Comparison of ENCODE assay signal across 23 mouse cellular contexts in the genomic region with DNA sequence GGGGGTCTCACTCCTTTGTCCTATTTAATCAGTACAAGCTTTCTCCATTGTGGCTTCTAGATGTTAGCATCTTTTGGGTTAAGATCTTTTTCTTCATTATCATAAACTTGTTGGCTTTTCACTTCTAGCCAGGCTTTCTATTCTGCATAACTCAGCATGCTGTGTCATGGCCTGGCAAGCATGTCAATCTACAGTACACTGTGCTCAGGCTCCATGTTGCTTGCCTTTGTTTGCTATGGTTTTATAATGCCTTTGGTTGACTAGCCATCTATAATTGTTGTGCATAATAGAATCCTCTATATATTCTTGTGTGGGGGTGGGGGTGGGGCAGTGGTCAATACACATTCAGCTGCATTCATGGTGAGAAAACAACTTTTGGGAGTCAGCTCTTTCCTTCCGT. TPM values are rescaled to one million over a fixed set of nuclear protein-coding genes. Genes with fewer than 3 reads are reported as not detected.
DNase-seq lines count a peak whose midpoint lies in the region; ATAC-seq lines count a peak whose summit lies in the region.
"Had no signal": no experiment of that assay in that cellular context is flagged by ENCODE, and none has a peak within 500 bp of the region (broad histone marks: within the 10 kb centered on the region; RNA-seq: fewer than 3 reads in every experiment).

No protein-coding gene starts in this region.

- 71% methylated on average over 1 of the region's 1 CpGs for WGBS in hindbrain, embryonic 11.5 days
- 55% methylated on average over 1 of the region's 1 CpGs for WGBS in hindbrain, embryonic 14.5 days
- WGBS in midbrain, embryonic 11.5 days = 52% methylated on average over 1 of the region's 1 CpGs
- 80% methylated on average over 1 of the region's 1 CpGs for WGBS in midbrain, embryonic 10.5 days
- WGBS in hindbrain, embryonic 12.5 days = 45% methylated on average over 1 of the region's 1 CpGs
- WGBS in hindbrain, embryonic 13.5 days = 52% methylated on average over 1 of the region's 1 CpGs
- WGBS in heart, embryonic 10.5 days = 83% methylated on average over 1 of the region's 1 CpGs

- no peak overlapping the region for H3K4me2 ChIP-seq in hindbrain, embryonic 11.5 days (replicated peaks; ENCODE audit: low read depth, low read length)
- H3K4me2 ChIP-seq in hindbrain, embryonic 14.5 days (replicated peaks) = no peak overlapping the region
- H3K4me2 ChIP-seq in midbrain, embryonic 11.5 days = no peak overlapping the region
- no peak overlapping the region for H3K4me2 ChIP-seq in hindbrain, embryonic 12.5 days (replicated peaks)
- no peak overlapping the region for H3K4me2 ChIP-seq in hindbrain, embryonic 13.5 days
- H3K4me2 ChIP-seq: embryonic facial prominence, embryonic 13.5 days; embryonic facial prominence, embryonic 15.5 days; forebrain, embryonic 12.5 days had no signal

- peak; percentile 75 for ATAC-seq in hindbrain, embryonic 11.5 days (ENCODE audit: low FRiP score)
- no peak for ATAC-seq in hindbrain, embryonic 14.5 days (ENCODE audit: low FRiP score)
- peak; percentile 71 for ATAC-seq in midbrain, embryonic 11.5 days (ENCODE audit: low FRiP score)
- ATAC-seq in hindbrain, embryonic 12.5 days (ENCODE audit: low FRiP score) = peak; percentile 65; the same call in 1 of the 2 replicates
- peak; percentile 40; the same call in 1 of the 2 replicates for ATAC-seq in hindbrain, embryonic 13.5 days (ENCODE audit: low FRiP score)
- ATAC-seq: forebrain, embryonic 14.5 days; forebrain, embryonic 16.5 days had no signal

- no peak for DNase-seq in hindbrain, embryonic 11.5 days (ENCODE audit: low spot score)
- DNase-seq in hindbrain, embryonic 14.5 days (ENCODE audit: low spot score) = no peak
- no peak for DNase-seq in midbrain, embryonic 11.5 days (ENCODE audit: low spot score, missing footprints)
- no peak for DNase-seq in midbrain, embryonic 10.5 days (ENCODE audit: low spot score)
- no peak for DNase-seq in heart, embryonic 10.5 days (ENCODE audit: low spot score)
- DNase-seq in embryo, embryonic 11 days = no peak
- DNase-seq: adrenal gland, adult 2 months; adrenal gland, postnatal 10 days; adrenal gland, postnatal 25 days; cerebellum, adult 11-12 months; cerebellum, adult 2 months; cerebellum, adult 9-10 months; cerebellum, postnatal 10 days; cerebellum, postnatal 25 days had no signal

- H3K9me3 ChIP-seq in hindbrain, embryonic 11.5 days (ENCODE audit: control insufficient read depth, low read length) = no peaks in the 10 kb centered on the region
- H3K9me3 ChIP-seq in hindbrain, embryonic 14.5 days (ENCODE audit: control insufficient read depth, low read length) = no peaks in the 10 kb centered on the region
- H3K9me3 ChIP-seq in midbrain, embryonic 11.5 days (ENCODE audit: control insufficient read depth, low read length) = no peaks in the 10 kb centered on the region
- H3K9me3 ChIP-seq in midbrain, embryonic 10.5 days (replicated peaks) = no peaks in the 10 kb centered on the region
- no peaks in the 10 kb centered on the region for H3K9me3 ChIP-seq in hindbrain, embryonic 12.5 days (replicated peaks)
- H3K9me3 ChIP-seq in hindbrain, embryonic 13.5 days = no peaks in the 10 kb centered on the region
- no peaks in the 10 kb centered on the region for H3K9me3 ChIP-seq in heart, embryonic 10.5 days
- H3K9me3 ChIP-seq: embryonic facial prominence, embryonic 13.5 days; embryonic facial prominence, embryonic 15.5 days; forebrain, embryonic 10.5 days; forebrain, embryonic 12.5 days had no signal

- no peaks in the 10 kb centered on the region for H3K27me3 ChIP-seq in hindbrain, embryonic 11.5 days (ENCODE audit: control insufficient read depth, insufficient read depth, low read length)
- H3K27me3 ChIP-seq in hindbrain, embryonic 14.5 days (ENCODE audit: control insufficient read depth, insufficient read depth, low read length) = no peaks in the 10 kb centered on the region; the same call in 1 of the 2 replicates
- peaks cover 62% of the 10 kb centered on the region for H3K27me3 ChIP-seq in midbrain, embryonic 11.5 days (ENCODE audit: control insufficient read depth, insufficient read depth, low read length)
- peaks cover 100% of the 10 kb centered on the region for H3K27me3 ChIP-seq in midbrain, embryonic 10.5 days (ENCODE audit: low read depth, poor library complexity, severe bottlenecking)
- H3K27me3 ChIP-seq in hindbrain, embryonic 12.5 days = no peaks in the 10 kb centered on the region
- H3K27me3 ChIP-seq in hindbrain, embryonic 13.5 days = no peaks in the 10 kb centered on the region
- H3K27me3 ChIP-seq in heart, embryonic 10.5 days (ENCODE audit: insufficient read depth, poor library complexity, severe bottlenecking) = no peaks in the 10 kb centered on the region
- H3K27me3 ChIP-seq: embryonic facial prominence, embryonic 13.5 days; embryonic facial prominence, embryonic 15.5 days; forebrain, embryonic 12.5 days had no signal

- no peak overlapping the region for H3K4me3 ChIP-seq in hindbrain, embryonic 11.5 days (ENCODE audit: low read depth, low read length)
- H3K4me3 ChIP-seq in hindbrain, embryonic 14.5 days (replicated peaks; ENCODE audit: low read length) = no peak overlapping the region
- H3K4me3 ChIP-seq in midbrain, embryonic 11.5 days (ENCODE audit: low read depth, low read length) = no peak overlapping the region
- H3K4me3 ChIP-seq in midbrain, embryonic 10.5 days = no peak overlapping the region
- no peak overlapping the region for H3K4me3 ChIP-seq in hindbrain, embryonic 12.5 days
- H3K4me3 ChIP-seq in hindbrain, embryonic 13.5 days = no peak overlapping the region
- no peak overlapping the region for H3K4me3 ChIP-seq in heart, embryonic 10.5 days
- H3K4me3 ChIP-seq: embryonic facial prominence, embryonic 13.5 days; embryonic facial prominence, embryonic 15.5 days; erythroblast, embryonic 14.5 days; forebrain, embryonic 10.5 days; forebrain, embryonic 12.5 days had no signal

- no peaks in the 10 kb centered on the region for H3K4me1 ChIP-seq in hindbrain, embryonic 11.5 days (replicated peaks; ENCODE audit: control insufficient read depth, insufficient read depth, low read length)
- peaks cover 5% of the 10 kb centered on the region; the same call in 1 of the 2 replicates for H3K4me1 ChIP-seq in hindbrain, embryonic 14.5 days (replicated peaks; ENCODE audit: control insufficient read depth, insufficient read depth, low read length)
- 0 out of 2 replicates have a peak, but pooled peaks cover 2% of the 10 kb centered on the region for H3K4me1 ChIP-seq in midbrain, embryonic 11.5 days (ENCODE audit: control insufficient read depth, insufficient read depth, low read length)
- peaks cover 18% of the 10 kb centered on the region for H3K4me1 ChIP-seq in midbrain, embryonic 10.5 days
- H3K4me1 ChIP-seq in hindbrain, embryonic 12.5 days = peaks cover 12% of the 10 kb centered on the region
- peaks cover 17% of the 10 kb centered on the region for H3K4me1 ChIP-seq in hindbrain, embryonic 13.5 days (replicated peaks)
- H3K4me1 ChIP-seq in heart, embryonic 10.5 days = no peaks in the 10 kb centered on the region

- no peak overlapping the region for H3K9ac ChIP-seq in hindbrain, embryonic 11.5 days (ENCODE audit: low read depth, low read length)
- no peak overlapping the region for H3K9ac ChIP-seq in hindbrain, embryonic 14.5 days
- no peak overlapping the region for H3K9ac ChIP-seq in midbrain, embryonic 11.5 days (ENCODE audit: low read length)
- no peak overlapping the region for H3K9ac ChIP-seq in hindbrain, embryonic 12.5 days
- H3K9ac ChIP-seq in hindbrain, embryonic 13.5 days = no peak overlapping the region
- H3K9ac ChIP-seq: embryonic facial prominence, embryonic 13.5 days; embryonic facial prominence, embryonic 15.5 days; forebrain, embryonic 12.5 days had no signal

- no peaks in the 10 kb centered on the region for H3K36me3 ChIP-seq in hindbrain, embryonic 11.5 days (ENCODE audit: control insufficient read depth, insufficient read depth, low read length)
- no peaks in the 10 kb centered on the region for H3K36me3 ChIP-seq in hindbrain, embryonic 14.5 days (replicated peaks; ENCODE audit: control insufficient read depth, insufficient read depth)
- H3K36me3 ChIP-seq in midbrain, embryonic 11.5 days (ENCODE audit: control insufficient read depth, insufficient read depth, low read length) = no peaks in the 10 kb centered on the region
- H3K36me3 ChIP-seq in midbrain, embryonic 10.5 days = no peaks in the 10 kb centered on the region
- no peaks in the 10 kb centered on the region for H3K36me3 ChIP-seq in hindbrain, embryonic 12.5 days
- H3K36me3 ChIP-seq in hindbrain, embryonic 13.5 days = no peaks in the 10 kb centered on the region
- 0 out of 2 replicates have a peak, but pooled peaks cover 4% of the 10 kb centered on the region for H3K36me3 ChIP-seq in heart, embryonic 10.5 days
- H3K36me3 ChIP-seq: forebrain, embryonic 12.5 days had no signal

- H3K27ac ChIP-seq in hindbrain, embryonic 11.5 days (ENCODE audit: low read depth, low read length) = no peak overlapping the region
- H3K27ac ChIP-seq in hindbrain, embryonic 14.5 days = no peak overlapping the region
- H3K27ac ChIP-seq in midbrain, embryonic 11.5 days (ENCODE audit: low read depth, low read length) = no peak overlapping the region
- no peak overlapping the region for H3K27ac ChIP-seq in midbrain, embryonic 10.5 days (replicated peaks)
- H3K27ac ChIP-seq in hindbrain, embryonic 12.5 days = no peak overlapping the region
- H3K27ac ChIP-seq in hindbrain, embryonic 13.5 days = no peak overlapping the region
- no peak overlapping the region for H3K27ac ChIP-seq in heart, embryonic 10.5 days
- H3K27ac ChIP-seq: embryonic facial prominence, embryonic 13.5 days; embryonic facial prominence, embryonic 15.5 days; forebrain, embryonic 10.5 days; forebrain, embryonic 12.5 days had no signal

RNA-seq across cellular contexts. Expression of gene Cdh11, which starts 51.0 kb away (rescaled TPM):
- 81.7 and 89.9 TPM in 2 replicates for polyA plus RNA-seq in hindbrain, embryonic 11.5 days (2014; fragmentation: Nextera tagmentation; extraction: Ambion mirVana)
- polyA plus RNA-seq in hindbrain, embryonic 14.5 days (2014; fragmentation: Nextera tagmentation; extraction: Ambion mirVana) = 50.4 and 61.1 TPM in 2 replicates
- 74.9 and 80.7 TPM in 2 replicates for polyA plus RNA-seq in midbrain, embryonic 11.5 days (2014; fragmentation: Nextera tagmentation; extraction: Ambion mirVana)
- 55.2 and 59.2 TPM in 2 replicates for polyA plus RNA-seq in midbrain, embryonic 10.5 days (2016; fragmentation: Nextera tagmentation; extraction: Ambion mirVana)
- 100 and 109 TPM in 2 replicates for polyA plus RNA-seq in hindbrain, embryonic 12.5 days (2016; fragmentation: Nextera tagmentation; extraction: Ambion mirVana)
- polyA plus RNA-seq in hindbrain, embryonic 13.5 days (2015; fragmentation: Nextera tagmentation; extraction: Ambion mirVana) = 34.9 and 41.3 TPM in 2 replicates
- polyA plus RNA-seq in heart, embryonic 10.5 days (2016; fragmentation: Nextera tagmentation; extraction: Ambion mirVana) = 51.8 and 55.9 TPM in 2 replicates
- polyA plus RNA-seq: erythroblast, embryonic 14.5 days had no signal
